Mouse (Mus musculus): ENCODE results near the gene Crebl2.

Gene Crebl2

GRCm38 (mm10) chr6:134872236-134872635 is 42.3 kb downstream of the Crebl2 start:
- DNase-seq (ENCODE audit: low read depth, low spot score) = no peak

GRCm38 (mm10) chr6:134873018-134873417 is 43.1 kb downstream of the Crebl2 start:
- peak; percentile 50 for DNase-seq (ENCODE audit: low read depth, low spot score)

GRCm38 (mm10) chr6:134876795-134877194 is 46.8 kb downstream of the Crebl2 start:
- DNase-seq (ENCODE audit: low read depth, low spot score) = peak; percentile 77

- no peak for DNase-seq (ENCODE audit: low read depth, low spot score)
Measured at GRCm38 (mm10) chr6:134877276-134877675, 47.3 kb downstream of the Crebl2 start.

GRCm38 (mm10) chr6:134877892-134878291 is 47.9 kb downstream of the Crebl2 start:
- DNase-seq (ENCODE audit: low read depth, low spot score) = no peak

- DNase-seq (ENCODE audit: low read depth, low spot score) = no peak
Measured at GRCm38 (mm10) chr6:134879556-134879955, 49.6 kb downstream of the Crebl2 start.

GRCm38 (mm10) chr6:134880046-134880445 is 50.1 kb downstream of the Crebl2 start:
- no peak for DNase-seq (ENCODE audit: low read depth, low spot score)

GRCm38 (mm10) chr6:134883661-134884060 is 53.7 kb downstream of the Crebl2 start:
- DNase-seq (ENCODE audit: low read depth, low spot score) = no peak

- DNase-seq (ENCODE audit: low read depth, low spot score) = no peak
Measured at GRCm38 (mm10) chr6:134885515-134885914, 55.6 kb downstream of the Crebl2 start.

GRCm38 (mm10) chr6:134886475-134886874 is 56.5 kb downstream of the Crebl2 start:
- DNase-seq (ENCODE audit: low read depth, low spot score) = no peak

GRCm38 (mm10) chr6:134887008-134887407 is 57.1 kb downstream of the Crebl2 start:
- no peak for DNase-seq (ENCODE audit: low read depth, low spot score)

- peak; percentile 99 for DNase-seq (ENCODE audit: low read depth, low spot score)
Measured at GRCm38 (mm10) chr6:134887711-134888449, 57.9 kb downstream of the Crebl2 start.

GRCm38 (mm10) chr6:134888563-134889017 is 58.6 kb downstream of the Crebl2 start:
- DNase-seq (ENCODE audit: low read depth, low spot score) = peak; percentile 76

GRCm38 (mm10) chr6:134889763-134890162 is 59.8 kb downstream of the Crebl2 start:
- peak; percentile 60 for DNase-seq (ENCODE audit: low read depth, low spot score)

GRCm38 (mm10) chr6:134890436-134890835 is 60.5 kb downstream of the Crebl2 start:
- no peak for DNase-seq (ENCODE audit: low read depth, low spot score)

GRCm38 (mm10) chr6:134896570-134897436 is 66.8 kb downstream of the Crebl2 start:
- DNase-seq (ENCODE audit: low read depth, low spot score) = peak; percentile 33

- peak; percentile 96 for DNase-seq (ENCODE audit: low read depth, low spot score)
Measured at GRCm38 (mm10) chr6:134897443-134898094, 67.6 kb downstream of the Crebl2 start.

- DNase-seq (ENCODE audit: low read depth, low spot score) = peak; percentile 96
Measured at GRCm38 (mm10) chr6:134898095-134898965, 68.4 kb downstream of the Crebl2 start, which contains the start of gene Gpr19. TSS of gene Gpr19 (minus strand) at chr6:134898578.

GRCm38 (mm10) chr6:134903368-134903767 is 73.4 kb downstream of the Crebl2 start:
- DNase-seq (ENCODE audit: low read depth, low spot score) = peak; percentile 35

GRCm38 (mm10) chr6:134903891-134904884 is 74.2 kb downstream of the Crebl2 start:
- DNase-seq (ENCODE audit: low read depth, low spot score) = no peak
